10 mouse cellular contexts compared by ENCODE assay signal in the genomic region with DNA sequence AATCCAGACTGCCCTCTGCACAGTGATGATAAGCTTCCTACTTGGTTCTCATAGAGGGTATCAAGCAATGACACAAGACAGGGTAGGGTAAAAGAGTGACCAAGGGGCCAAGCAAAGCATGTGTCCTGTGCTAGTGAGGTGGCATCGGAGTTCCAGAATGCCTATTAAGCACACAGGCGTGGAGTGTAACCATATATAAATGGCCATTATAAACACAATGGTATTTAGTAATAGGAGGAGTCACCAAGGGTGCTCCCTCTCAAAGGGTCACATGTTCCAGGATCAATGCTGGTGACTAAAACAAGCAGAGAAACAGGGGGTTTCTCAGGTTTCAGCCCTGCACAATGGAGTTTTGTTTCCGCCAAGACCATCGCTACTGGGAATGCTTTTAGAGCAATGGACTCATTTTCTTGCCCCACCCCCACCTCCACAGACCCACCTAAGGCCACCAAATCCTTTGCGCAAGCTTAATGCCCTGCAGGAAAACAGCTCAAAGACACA. TPM values are rescaled to one million over a fixed set of nuclear protein-coding genes. Genes with fewer than 3 reads are reported as not detected.
DNase-seq lines count a peak whose midpoint lies in the region; ATAC-seq and TF ChIP-seq lines count a peak whose summit lies in the region.
"Had no signal": no experiment of that assay in that cellular context is flagged by ENCODE, and none has a peak within 500 bp of the region (broad histone marks: within the 10 kb centered on the region; RNA-seq: fewer than 3 reads in every experiment).

No protein-coding gene starts in this region.

- no peak for TF ChIP-seq POLR2A in ES-Bruce4 (IDR thresholded peaks at IDR 0.05; ENCODE audit: insufficient read depth, low read length)

- no peak overlapping the region for H3K9ac ChIP-seq in ES-Bruce4 (ENCODE audit: low read depth, poor library complexity, severe bottlenecking)
- H3K9ac ChIP-seq in hindbrain, embryonic 14.5 days, result peak overlapping the region; percentile 57
- peak overlapping the region; percentile 55 for H3K9ac ChIP-seq in midbrain, embryonic 11.5 days (ENCODE audit: low read length)

- TF ChIP-seq CTCF in ES-Bruce4 (IDR thresholded peaks at IDR 0.05; ENCODE audit: low read depth, low read length), result no peak

- H3K4me2 ChIP-seq in hindbrain, embryonic 14.5 days (replicated peaks), result peak overlapping the region; percentile 38
- peak overlapping the region; percentile 26 for H3K4me2 ChIP-seq in midbrain, embryonic 11.5 days

- ATAC-seq in hindbrain, embryonic 14.5 days (ENCODE audit: low FRiP score), result peak; percentile 41
- peak; percentile 72 for ATAC-seq in midbrain, embryonic 11.5 days (ENCODE audit: low FRiP score)

- peak; percentile 74 for DNase-seq in embryo, embryonic 11 days
- no peak for DNase-seq in hindbrain, embryonic 14.5 days (ENCODE audit: low spot score)
- peak; percentile 95 for DNase-seq in midbrain, embryonic 11.5 days (ENCODE audit: low spot score, missing footprints)
- no peak for DNase-seq in gastrocnemius, adult 8-10 months (ENCODE audit: low spot score in 2 of 2)
- no peak for DNase-seq in left cerebral cortex, postnatal 10 days (ENCODE audit: extremely low spot score in 1 of 2, low spot score in 2 of 2)
- no peak for DNase-seq in layer of hippocampus, postnatal 36 days
- DNase-seq in left cerebral cortex, postnatal 4 days, result no peak
- DNase-seq: cerebellum, adult 11-12 months; thymus, adult 18-20 months had no signal

- no peaks in the 10 kb centered on the region for H3K36me3 ChIP-seq in ES-Bruce4 (ENCODE audit: control insufficient read depth, insufficient read depth, low read length, poor library complexity, severe bottlenecking)
- H3K36me3 ChIP-seq in hindbrain, embryonic 14.5 days (replicated peaks; ENCODE audit: control insufficient read depth, insufficient read depth), result peaks cover under 1% of the 10 kb centered on the region
- H3K36me3 ChIP-seq in midbrain, embryonic 11.5 days (ENCODE audit: control insufficient read depth, insufficient read depth, low read length), result no peaks in the 10 kb centered on the region

- no peak overlapping the region for H3K4me3 ChIP-seq in ES-Bruce4 (ENCODE audit: low read depth, low read length)
- no peak overlapping the region for H3K4me3 ChIP-seq in hindbrain, embryonic 14.5 days (replicated peaks; ENCODE audit: low read length)
- no peak overlapping the region for H3K4me3 ChIP-seq in midbrain, embryonic 11.5 days (ENCODE audit: low read depth, low read length)

- intact Hi-C loops in left cerebral cortex, postnatal 10 days (cut with DNase I), result no loop called here
- intact Hi-C loops in left cerebral cortex, postnatal 4 days (cut with DNase I), result no loop called here

- H3K27me3 ChIP-seq in ES-Bruce4 (ENCODE audit: control insufficient read depth, insufficient read depth, low read length, poor library complexity, severe bottlenecking), result no peaks in the 10 kb centered on the region
- no peaks in the 10 kb centered on the region for H3K27me3 ChIP-seq in hindbrain, embryonic 14.5 days (ENCODE audit: control insufficient read depth, insufficient read depth, low read length)
- H3K27me3 ChIP-seq in midbrain, embryonic 11.5 days (ENCODE audit: control insufficient read depth, insufficient read depth, low read length), result no peaks in the 10 kb centered on the region

- no peak for TF ChIP-seq EP300 in ES-Bruce4 (IDR thresholded peaks at IDR 0.05; ENCODE audit: insufficient read depth, low read depth, low read length)

- peaks cover 2% of the 10 kb centered on the region for H3K4me1 ChIP-seq in ES-Bruce4 (ENCODE audit: control insufficient read depth, insufficient read depth, low read length)
- peaks cover 39% of the 10 kb centered on the region for H3K4me1 ChIP-seq in hindbrain, embryonic 14.5 days (replicated peaks; ENCODE audit: control insufficient read depth, insufficient read depth, low read length)
- H3K4me1 ChIP-seq in midbrain, embryonic 11.5 days (ENCODE audit: control insufficient read depth, insufficient read depth, low read length), result peaks cover 33% of the 10 kb centered on the region

- 5% methylated on average over 5 of the region's 5 CpGs for WGBS in hindbrain, embryonic 14.5 days
- 5% methylated on average over 5 of the region's 5 CpGs for WGBS in midbrain, embryonic 11.5 days

- H3K9me3 ChIP-seq in ES-Bruce4 (replicated peaks; ENCODE audit: control insufficient read depth, insufficient read depth, low read length, poor library complexity, severe bottlenecking), result no peaks in the 10 kb centered on the region
- no peaks in the 10 kb centered on the region for H3K9me3 ChIP-seq in hindbrain, embryonic 14.5 days (ENCODE audit: control insufficient read depth, low read length)
- no peaks in the 10 kb centered on the region for H3K9me3 ChIP-seq in midbrain, embryonic 11.5 days (ENCODE audit: control insufficient read depth, low read length)

- peak overlapping the region; percentile 13; the same call in 1 of the 2 replicates for H3K27ac ChIP-seq in ES-Bruce4 (ENCODE audit: insufficient read depth, low read length)
- H3K27ac ChIP-seq in hindbrain, embryonic 14.5 days, result peak overlapping the region; percentile 73
- H3K27ac ChIP-seq in midbrain, embryonic 11.5 days (ENCODE audit: low read depth, low read length), result peak overlapping the region; percentile 86

RNA-seq across cellular contexts. Expression of a gene that starts 45.1 kb away (rescaled TPM):
- polyA plus RNA-seq in ES-Bruce4 (2011; ENCODE audit: insufficient read depth, insufficient read length, low read depth, missing spikeins), result 1.5 and 2.1 TPM in 2 replicates
- 136 and 159 TPM in 2 replicates for polyA plus RNA-seq in hindbrain, embryonic 14.5 days (2014; fragmentation: Nextera tagmentation; extraction: Ambion mirVana)
- 52.2 and 56.5 TPM in 2 replicates for polyA plus RNA-seq in midbrain, embryonic 11.5 days (2014; fragmentation: Nextera tagmentation; extraction: Ambion mirVana)
- 1 to 10 TPM in 2 of 4 experiments, under 1 TPM in 2; 0.56 to 1.9 (median 1.00) TPM for total RNA-seq in gastrocnemius, adult 8-10 months (2022)
- 100 to 1,000 TPM in 1 of 2 experiments, 10 to 100 TPM in 1; 98.2 to 110 TPM for total RNA-seq in left cerebral cortex, postnatal 10 days (2021)
- 10 to 100 TPM; 39.2 to 43.8 TPM for total RNA-seq in layer of hippocampus, postnatal 36 days (2021)
- 100 to 1,000 TPM; 186 to 188 TPM for total RNA-seq in left cerebral cortex, postnatal 4 days (2021)

Comparison
In these comparisons a context has a peak if more than half of its experiments do, and no peak if none do; other contexts are left out.
1. H3K27ac ChIP-seq: peak in every context shown above with its lines; median percentile 86 in midbrain, embryonic 11.5 days; 73 in hindbrain, embryonic 14.5 days; 13 in ES-Bruce4.
2. DNase-seq: peak in embryo, embryonic 11 days (single experiment) and midbrain, embryonic 11.5 days (single experiment); none in hindbrain, embryonic 14.5 days (single experiment), gastrocnemius, adult 8-10 months (0 of 2), left cerebral cortex, postnatal 10 days (0 of 2), layer of hippocampus, postnatal 36 days (0 of 2) and left cerebral cortex, postnatal 4 days (single experiment).
3. RNA of a gene that starts 45.1 kb away (total RNA-seq): 186 to 188 TPM in left cerebral cortex, postnatal 4 days, 98.2 to 110 TPM in left cerebral cortex, postnatal 10 days and 39.2 to 43.8 TPM in layer of hippocampus, postnatal 36 days; 0.56 to 1.9 TPM in gastrocnemius, adult 8-10 months; every median in the first group is over 10 times any median in the second.